ENCODE assay signal across 8 mouse cellular contexts in genomic region chr13:76759832-76760490, GRCm38 (mm10).
DNase-seq lines count a peak whose midpoint lies in the region; ATAC-seq and TF ChIP-seq lines count a peak whose summit lies in the region.
"Had no signal": no experiment of that assay in that cellular context is flagged by ENCODE, and none has a peak within 500 bp of the region (broad histone marks: within the 10 kb centered on the region; RNA-seq: fewer than 3 reads in every experiment).

No protein-coding gene starts in this region.

- no peak for TF ChIP-seq EP300 in lung, postnatal 0 days (IDR thresholded peaks at IDR 0.05)

- no peaks in the 10 kb centered on the region for H3K27me3 ChIP-seq in lung, postnatal 0 days (replicated peaks; ENCODE audit: insufficient read depth, low read length)
- H3K27me3 ChIP-seq: neural tube, embryonic 13.5 days had no signal

- ATAC-seq in lung, postnatal 0 days, result no peak

- peak; percentile 77 for TF ChIP-seq CTCF in lung, postnatal 0 days (IDR thresholded peaks at IDR 0.05)

- no peak overlapping the region for H3K27ac ChIP-seq in lung, postnatal 0 days (ENCODE audit: low read length)
- H3K27ac ChIP-seq: neural tube, embryonic 13.5 days had no signal

- WGBS in lung, postnatal 0 days, result 21% methylated on average over 6 of the region's 6 CpGs

- no peaks in the 10 kb centered on the region for H3K4me1 ChIP-seq in lung, postnatal 0 days (ENCODE audit: insufficient read depth, low read depth, low read length)
- H3K4me1 ChIP-seq: neural tube, embryonic 13.5 days had no signal

- no peaks in the 10 kb centered on the region for H3K36me3 ChIP-seq in lung, postnatal 0 days (ENCODE audit: insufficient read depth, low read length)
- H3K36me3 ChIP-seq: neural tube, embryonic 13.5 days had no signal

- no peaks in the 10 kb centered on the region for H3K9me3 ChIP-seq in lung, postnatal 0 days (ENCODE audit: low read length)
- H3K9me3 ChIP-seq: neural tube, embryonic 13.5 days had no signal

- H3K4me3 ChIP-seq in lung, postnatal 0 days (ENCODE audit: low read depth, low read length), result no peak overlapping the region
- H3K4me3 ChIP-seq: neural tube, embryonic 13.5 days had no signal

- H3K4me2 ChIP-seq in lung, postnatal 0 days (replicated peaks; ENCODE audit: low read depth, low read length), result no peak overlapping the region
- H3K4me2 ChIP-seq: neural tube, embryonic 13.5 days had no signal

- H3K9ac ChIP-seq in lung, postnatal 0 days (replicated peaks; ENCODE audit: low read depth), result no peak overlapping the region
- H3K9ac ChIP-seq: neural tube, embryonic 13.5 days had no signal

- peak; percentile 47 for DNase-seq in ovary, postnatal 14 days (ENCODE audit: low spot score)
- no peak for DNase-seq in ovary, postnatal 10 days (ENCODE audit: low spot score)
- peak; percentile 75 for DNase-seq in adipocyte (ENCODE audit: low spot score)
- peak; percentile 53 for DNase-seq in embryo, embryonic 11.5 days (ENCODE audit: low read depth, low spot score)
- DNase-seq in kidney, postnatal 10 days, result peak; percentile 54
- peak; percentile 65 for DNase-seq in lung, postnatal 0 days (ENCODE audit: low spot score)
- peak; percentile 53 to 68 for DNase-seq in right cerebral cortex, postnatal 10 days (ENCODE audit: low spot score in 2 of 2)
